Mouse (Mus musculus): ENCODE results near the gene Pagr1b. TPM values are rescaled to one million over a fixed set of nuclear protein-coding genes. Genes with fewer than 3 reads are reported as not detected.
A peak's percentile ranks its signal among the peaks of the same experiment; 100 is the strongest.

The Pagr1b gene
- total and polyA plus RNA-seq, 3 experiments: 0.39 to 4.5 TPM; not detected in 1

- peak within 1 kb of the TSS; percentile 94 to 99 for H3K4me3 ChIP-seq (ENCODE audit: control insufficient read depth in 1 of 2, insufficient read depth in 1 of 2, low read depth in 2 of 2, low read length in 2 of 2)
- peak within 1 kb of the TSS; percentile 70 for H3K27ac ChIP-seq (ENCODE audit: control insufficient read depth, low read depth, low read length)
- no peaks in the 10 kb centered on the region for H3K9me3 ChIP-seq (replicated peaks; ENCODE audit: insufficient read depth, low read length)
- peaks cover 0 to 19% of the 10 kb centered on the region in 2 experiments; a peak in 2 of 4 replicates for H3K36me3 ChIP-seq (ENCODE audit: control insufficient read depth in 1 of 2, insufficient read depth in 2 of 2, low read length in 2 of 2)
- DNase-seq (ENCODE audit: low read depth, low spot score): peak; percentile 82
- H3K79me2 ChIP-seq (ENCODE audit: control insufficient read depth, insufficient read depth, low read length, poor library complexity): peaks cover 36% of the 10 kb centered on the region
- peaks cover 0 to 19% of the 10 kb centered on the region in 2 experiments; a peak in 3 of 4 replicates for H3K4me1 ChIP-seq (ENCODE audit: control insufficient read depth in 1 of 2, insufficient read depth in 2 of 2, low read length in 2 of 2)
- H3K9ac ChIP-seq (ENCODE audit: control insufficient read depth, low read depth, low read length, poor library complexity, severe bottlenecking): peak within 1 kb of the TSS; percentile 83
- no peaks in the 10 kb centered on the region for H3K27me3 ChIP-seq (ENCODE audit: control insufficient read depth in 1 of 2, insufficient read depth in 2 of 2, low read length in 2 of 2)
- TF ChIP-seq MAX (IDR thresholded peaks at IDR 0.05; ENCODE audit: low read length): 0 out of 2 replicates have a peak, but pooled peaks have one; percentile 30
- TF ChIP-seq ZMIZ1 (IDR thresholded peaks at IDR 0.05; ENCODE audit: low read depth, low read length): peak; percentile 57; the same call in 1 of the 2 replicates
- no peak for TF ChIP-seq POLR2AphosphoS5 (IDR thresholded peaks at IDR 0.05; ENCODE audit: borderline replicate concordance, low read depth, low read length)
- peak; percentile 48 for TF ChIP-seq NELFE (IDR thresholded peaks at IDR 0.05; ENCODE audit: low read depth, low read length)
- TF ChIP-seq ZKSCAN1 (IDR thresholded peaks at IDR 0.05; ENCODE audit: low read depth, low read length): no peak
- TF ChIP-seq GATA1 (IDR thresholded peaks at IDR 0.05; ENCODE audit: low read depth, low read length): no peak
- peak in 1 of 2 experiments; percentile 56; a peak in 1 of 4 replicates for TF ChIP-seq POLR2A (IDR thresholded peaks at IDR 0.05; ENCODE audit: control insufficient read depth in 1 of 2, insufficient read depth in 1 of 2, low read depth in 1 of 2, low read length in 2 of 2, poor library complexity in 1 of 2)
- TF ChIP-seq E2F4 (IDR thresholded peaks at IDR 0.05; ENCODE audit: borderline replicate concordance, low read depth, low read length): no peak
- no peak for TF ChIP-seq UBTF (IDR thresholded peaks at IDR 0.05; ENCODE audit: borderline replicate concordance, insufficient read depth, low read depth, low read length)
- no peak for TF ChIP-seq MYC (IDR thresholded peaks at IDR 0.05; ENCODE audit: low read depth, low read length)
- TF ChIP-seq EP300 (IDR thresholded peaks at IDR 0.05; ENCODE audit: low read depth in 1 of 2, low read length in 2 of 2): no peak
- no peak for TF ChIP-seq ZNF384 (IDR thresholded peaks at IDR 0.05; ENCODE audit: low read depth, low read length)
- TF ChIP-seq ZC3H11A (IDR thresholded peaks at IDR 0.05; ENCODE audit: low read depth, low read length): no peak
- TF ChIP-seq ELF1 (IDR thresholded peaks at IDR 0.05; ENCODE audit: low read depth, low read length): peak; percentile 66
- TF ChIP-seq MAZ (IDR thresholded peaks at IDR 0.05; ENCODE audit: low read depth, low read length): peak; percentile 38; the same call in 1 of the 2 replicates
- no peak for TF ChIP-seq JUND (IDR thresholded peaks at IDR 0.05; ENCODE audit: low read depth, low read length)
- TF ChIP-seq CHD1 (IDR thresholded peaks at IDR 0.05; ENCODE audit: low read depth, low read length): no peak
- no peak for TF ChIP-seq MAFK (IDR thresholded peaks at IDR 0.05; ENCODE audit: borderline replicate concordance, low read depth, low read length)
- no peak for TF ChIP-seq RCOR1 (IDR thresholded peaks at IDR 0.05; ENCODE audit: low read depth, low read length)
- peak; percentile 74 for TF ChIP-seq MXI1 (IDR thresholded peaks at IDR 0.05; ENCODE audit: low read depth, low read length)
- TF ChIP-seq MYB (IDR thresholded peaks at IDR 0.05; ENCODE audit: low read depth, low read length): no peak
- peak; percentile 85 for TF ChIP-seq POLR2AphosphoS2 (IDR thresholded peaks at IDR 0.05; ENCODE audit: low read length)
- peak; percentile 77 for TF ChIP-seq HCFC1 (IDR thresholded peaks at IDR 0.05; ENCODE audit: low read depth, low read length)
- TF ChIP-seq CHD2 (IDR thresholded peaks at IDR 0.05; ENCODE audit: low read length): no peak
- TF ChIP-seq TAL1 (IDR thresholded peaks at IDR 0.05; ENCODE audit: low read length): no peak
- TF ChIP-seq CTCF (IDR thresholded peaks at IDR 0.05 in 2 of 3, conservative IDR thresholded peaks at IDR 0.05 in 1 of 3; ENCODE audit: control insufficient read depth in 1 of 3, insufficient read depth in 1 of 3, low read depth in 2 of 3, low read length in 3 of 3, poor library complexity in 1 of 3, severe bottlenecking in 1 of 3): no peak
- no peak for TF ChIP-seq RAD21 (IDR thresholded peaks at IDR 0.05; ENCODE audit: low read depth, low read length)
- no peak for TF ChIP-seq NRF1 (IDR thresholded peaks at IDR 0.05; ENCODE audit: insufficient read depth, low read depth, low read length, poor library complexity, severe bottlenecking)
- no peak for TF ChIP-seq GABPA (IDR thresholded peaks at IDR 0.05; ENCODE audit: low read depth, low read length)
- TF ChIP-seq KAT2A (conservative IDR thresholded peaks at IDR 0.05; ENCODE audit: low read depth, low read length): no peak
- 0 out of 2 replicates have a peak, but pooled peaks have one; percentile 18 for TF ChIP-seq TBP (IDR thresholded peaks at IDR 0.05; ENCODE audit: low read depth, low read length)
- no peak for TF ChIP-seq USF2 (IDR thresholded peaks at IDR 0.05; ENCODE audit: borderline replicate concordance in 1 of 2, insufficient read depth in 1 of 2, low read depth in 1 of 2, low read length in 2 of 2)
- no peak for TF ChIP-seq BHLHE40 (IDR thresholded peaks at IDR 0.05; ENCODE audit: borderline replicate concordance, low read depth, low read length)
- no peak for TF ChIP-seq MEF2A (IDR thresholded peaks at IDR 0.05; ENCODE audit: extremely low read depth, insufficient replicate concordance, low read depth, low read length, poor library complexity, severe bottlenecking)
- no peak for TF ChIP-seq ETS1 (IDR thresholded peaks at IDR 0.05; ENCODE audit: low read depth, low read length)
- no peak for TF ChIP-seq TCF12 (IDR thresholded peaks at IDR 0.05; ENCODE audit: low read depth, low read length)
- TF ChIP-seq SIN3A (IDR thresholded peaks at IDR 0.05; ENCODE audit: low read length): peak; percentile 94
- no peak for TF ChIP-seq USF1 (IDR thresholded peaks at IDR 0.05; ENCODE audit: low read depth, low read length)
These were observed 2.0 kb downstream of the Pagr1b start, which contains the start of gene Mvp for GRCm38 (mm10) chr7:127014320-127014719. Gene Mvp, minus strand, starts transcription at chr7:127014621.
